Mouse (Mus musculus): ENCODE measurements at regions not wholly inside any gene's neighbourhood (a gene's known extent, or its start where the extent isn't known, plus 50 kb on each side); places are given as distances from the start of the nearest gene placed in this dataset.
A peak's percentile ranks its signal among the peaks of the same experiment; 100 is the strongest.

DNA sequence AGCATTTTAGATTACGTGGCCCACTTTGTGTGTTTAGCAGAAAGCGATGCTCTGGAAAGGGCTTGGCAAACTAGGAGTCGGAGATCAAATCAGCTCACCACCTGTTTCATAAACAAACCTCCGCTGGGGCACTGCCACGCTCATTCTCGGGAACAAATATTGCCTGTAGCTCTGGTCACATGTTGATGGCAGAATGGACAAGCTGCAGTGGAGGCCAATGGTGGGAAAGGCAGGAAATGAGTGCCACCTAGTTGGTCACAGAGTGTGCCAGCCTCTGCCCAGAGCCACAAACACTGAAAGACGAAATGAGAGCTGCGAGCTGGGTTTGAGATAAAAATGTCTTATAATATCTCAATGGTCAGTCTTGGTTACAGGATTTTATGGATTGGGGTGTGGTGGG is 259.2 kb upstream of the Csf3r start:
- DNase-seq (ENCODE audit: low read depth), result no peak

DNA sequence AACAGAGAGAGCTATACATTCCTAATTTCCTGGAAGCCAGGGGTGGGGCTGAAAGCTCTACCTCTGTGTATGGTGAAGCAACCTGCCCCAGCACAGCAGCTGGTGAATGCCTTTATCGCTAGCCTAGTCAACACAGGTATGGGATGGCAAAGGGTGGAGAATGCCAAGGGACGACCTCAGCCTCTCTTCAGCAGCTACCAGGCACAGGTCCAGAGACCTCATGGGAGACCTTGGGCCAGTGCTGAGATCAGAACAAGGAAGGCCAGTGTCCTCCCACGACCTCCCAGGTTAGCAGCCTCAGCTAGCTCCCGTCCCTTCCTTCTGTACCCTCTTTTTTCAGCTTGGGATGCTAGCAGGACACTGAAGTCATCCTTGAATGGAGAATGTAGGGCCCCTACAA is 247.2 kb upstream of the Csf3r start:
- no peak for DNase-seq (ENCODE audit: low read depth)

DNA sequence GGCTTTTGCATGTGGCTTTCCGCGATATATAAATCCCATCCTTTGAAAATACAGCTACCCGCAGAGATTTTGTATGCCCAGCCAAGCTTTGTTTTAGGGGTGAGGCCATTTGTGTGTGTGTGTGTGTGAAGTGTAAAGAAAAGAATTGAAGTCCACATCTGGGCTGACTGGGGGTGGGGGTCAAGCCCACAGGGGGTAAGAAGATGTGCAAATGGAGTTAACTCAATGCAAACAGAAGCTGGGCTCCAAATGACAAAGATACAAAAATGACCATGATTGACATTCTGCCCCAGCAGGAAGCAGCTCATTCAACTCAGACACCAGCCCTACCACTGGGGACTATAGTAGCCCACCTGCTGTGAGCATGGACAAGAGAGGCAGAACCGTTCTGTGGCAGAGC is 244.2 kb upstream of the Csf3r start:
- no peak for DNase-seq (ENCODE audit: low read depth)

DNA sequence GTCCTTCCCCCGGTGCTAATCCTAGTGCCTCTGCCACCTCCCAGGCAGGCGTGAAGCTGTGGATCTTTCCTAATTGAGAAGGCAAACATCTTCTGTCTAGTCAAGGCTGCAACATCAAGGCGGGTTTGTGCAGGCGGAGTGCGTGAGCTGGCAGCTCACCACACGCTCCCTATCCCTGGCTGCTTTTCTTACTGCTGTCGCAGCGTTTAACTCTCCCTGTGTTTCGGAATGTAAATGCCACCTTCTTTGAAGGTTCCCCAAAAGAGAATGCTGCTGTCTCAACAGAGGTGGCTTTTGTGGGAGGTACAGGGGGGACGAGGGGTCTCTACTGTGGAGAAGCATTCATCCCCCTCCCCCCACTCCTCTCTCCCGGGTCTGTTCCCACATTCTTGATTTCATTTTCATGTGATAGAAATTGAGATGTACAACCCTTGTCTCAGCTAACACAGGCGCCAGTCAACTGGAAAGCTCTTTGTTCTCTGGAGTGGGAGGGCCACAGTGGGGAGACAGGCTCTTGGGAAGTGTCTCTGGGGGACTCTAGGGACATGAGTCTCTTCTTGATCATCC is 243.3 kb upstream of the Csf3r start:
- no peak for DNase-seq (ENCODE audit: low read depth)

DNA sequence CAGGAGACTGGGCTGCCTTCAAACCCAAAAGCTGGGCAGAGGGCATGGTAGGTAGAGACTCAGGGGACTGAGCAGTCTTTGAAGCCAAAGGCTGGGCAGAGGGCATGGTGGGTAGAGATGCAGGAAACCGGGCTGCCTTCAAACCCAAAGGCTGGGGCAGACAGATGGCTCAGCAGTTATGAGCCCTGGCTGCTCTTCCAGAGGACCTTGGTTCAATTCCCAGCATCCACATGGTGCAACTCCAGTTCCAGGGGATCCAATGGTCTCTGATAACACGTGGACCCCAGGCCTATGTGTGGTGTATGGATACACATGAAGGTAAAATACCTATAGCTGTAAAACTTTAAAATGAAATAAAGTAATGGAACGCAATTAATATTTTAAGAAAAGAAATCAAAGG is 242.0 kb upstream of the Csf3r start:
- no peak for DNase-seq (ENCODE audit: low read depth)

DNA sequence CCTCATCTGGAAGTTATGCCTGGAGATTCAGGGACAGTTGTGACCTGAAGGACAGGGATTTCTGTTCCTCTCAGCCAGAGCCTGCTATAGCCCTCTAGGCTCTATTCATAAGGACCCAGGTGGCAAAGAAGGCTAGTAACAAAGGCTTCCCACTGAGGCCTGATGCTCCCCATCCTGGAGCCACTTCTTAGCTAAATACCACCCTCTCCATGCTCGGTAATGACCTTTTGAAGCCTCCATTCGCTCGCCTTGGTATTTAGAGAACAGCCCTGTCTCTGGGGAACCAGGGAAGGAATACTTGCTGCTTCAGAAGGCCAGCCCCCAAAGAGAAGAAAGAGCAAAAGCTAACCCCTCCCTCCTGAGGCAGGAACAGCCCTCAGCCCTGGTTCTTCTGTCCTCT is 238.3 kb upstream of the Csf3r start:
- DNase-seq (ENCODE audit: low read depth), result no peak

DNA sequence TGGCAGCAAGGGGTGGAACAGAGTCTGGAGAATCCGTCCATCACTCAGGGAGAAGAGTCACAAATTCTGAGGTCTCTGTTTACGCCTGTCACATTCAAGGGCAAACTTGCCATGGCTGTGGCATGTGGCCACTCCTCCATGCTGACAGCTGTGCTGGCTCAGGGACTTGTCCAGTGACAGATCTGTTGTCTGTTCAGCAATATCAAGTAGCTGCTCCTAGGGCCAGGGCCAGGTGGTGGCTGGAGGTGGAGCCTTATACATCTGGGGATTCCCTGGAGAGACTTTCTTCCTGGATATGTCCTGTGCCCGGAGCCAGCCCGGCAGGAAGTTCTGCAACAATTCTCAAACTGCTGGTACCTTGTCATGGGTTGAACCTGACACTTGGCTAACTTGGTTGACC is 229.7 kb upstream of the Csf3r start:
- no peak for DNase-seq (ENCODE audit: low read depth)

DNA sequence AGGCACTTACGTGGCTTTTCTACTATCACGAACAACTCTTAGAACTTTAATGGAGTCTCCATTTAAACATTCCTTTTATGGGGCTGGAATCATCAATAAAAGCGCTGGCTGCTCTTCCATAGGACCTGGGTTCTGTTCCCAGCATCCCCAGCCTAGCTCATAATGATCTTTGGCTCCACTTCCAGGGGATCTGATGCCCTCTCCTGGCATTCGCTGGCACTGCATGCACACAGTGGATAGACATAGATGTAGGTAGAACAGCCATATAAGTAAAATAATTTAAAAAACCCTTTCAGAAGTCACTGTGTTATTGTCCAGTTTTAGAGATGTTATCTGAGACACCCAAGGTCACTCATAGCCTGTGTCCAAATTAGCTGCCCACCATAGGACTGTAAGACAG is 216.4 kb upstream of the Csf3r start:
- no peak for DNase-seq (ENCODE audit: low read depth)

DNA sequence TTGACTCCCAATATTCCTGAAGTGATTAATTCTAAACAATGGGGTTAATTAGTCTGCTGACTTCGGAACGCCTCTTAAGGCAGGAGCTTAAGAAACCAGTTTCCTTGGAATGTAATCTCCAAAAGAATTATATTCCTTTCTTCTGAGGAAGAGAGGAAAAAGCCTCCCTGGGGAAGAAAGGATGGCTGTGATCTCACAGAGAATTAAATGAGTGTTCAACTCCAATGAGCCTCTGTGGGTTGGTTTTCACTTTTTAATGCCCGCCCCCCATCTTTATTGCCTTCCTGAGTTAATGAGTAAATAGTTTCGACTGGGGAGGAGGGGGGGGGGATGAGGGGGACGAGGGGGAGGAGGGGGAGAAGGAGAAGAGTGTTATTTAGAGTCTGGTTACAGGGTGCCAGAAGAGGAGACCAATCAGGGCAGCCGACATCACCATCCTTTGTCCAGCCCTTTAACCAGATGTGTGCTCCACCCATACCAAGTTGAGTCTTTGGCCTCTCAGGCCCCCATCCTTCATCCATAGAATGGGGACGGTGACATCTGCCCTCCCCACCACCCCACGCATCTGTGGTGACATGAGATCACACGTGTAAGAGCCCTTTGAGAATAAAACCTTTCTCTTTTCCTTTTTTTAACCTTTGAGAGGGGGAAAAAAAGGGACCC is 214.8 kb upstream of the Csf3r start:
- DNase-seq (ENCODE audit: low read depth), result no peak

DNA sequence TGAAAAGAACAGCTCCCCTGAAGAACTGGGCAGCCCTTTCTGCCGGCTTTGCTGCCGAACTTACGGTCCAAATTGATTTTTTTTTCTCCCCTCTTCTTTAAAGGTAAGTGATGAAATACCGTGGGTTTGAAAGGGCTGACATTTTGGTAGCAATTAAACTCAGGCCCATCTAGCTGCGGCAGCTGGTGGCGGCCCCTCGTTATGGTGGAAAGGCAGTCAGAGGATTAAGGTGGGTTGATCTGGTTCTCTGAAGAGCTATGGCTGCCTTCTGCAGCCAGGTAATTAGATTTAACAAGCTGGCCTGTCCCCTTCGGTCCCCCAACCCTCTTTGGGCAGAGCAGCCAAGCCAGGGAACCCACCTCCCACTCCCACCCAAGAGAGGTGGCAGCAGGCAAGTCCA is 214.1 kb upstream of the Csf3r start:
- DNase-seq (ENCODE audit: low read depth), result no peak

DNA sequence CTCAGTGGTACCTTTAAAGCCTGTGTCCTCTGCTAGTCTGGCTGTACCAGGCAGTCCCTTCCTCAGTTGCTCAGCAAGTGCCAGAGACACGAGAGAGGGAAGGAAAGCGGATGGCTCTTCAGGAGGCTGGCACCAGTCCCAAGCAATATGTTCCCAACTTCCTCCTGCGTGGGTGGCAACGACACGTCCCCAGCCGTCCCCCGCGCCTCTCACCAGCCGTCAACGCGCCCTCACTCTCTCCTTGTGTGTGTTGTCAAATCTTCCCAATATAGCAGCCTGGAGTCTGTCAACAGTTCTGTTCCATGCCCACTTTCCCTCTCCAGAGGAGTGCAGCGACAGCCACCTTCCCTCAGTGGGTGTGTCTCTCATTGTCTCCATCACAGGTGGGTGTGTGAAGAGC is 210.0 kb upstream of the Csf3r start:
- no peak for DNase-seq (ENCODE audit: low read depth)

DNA sequence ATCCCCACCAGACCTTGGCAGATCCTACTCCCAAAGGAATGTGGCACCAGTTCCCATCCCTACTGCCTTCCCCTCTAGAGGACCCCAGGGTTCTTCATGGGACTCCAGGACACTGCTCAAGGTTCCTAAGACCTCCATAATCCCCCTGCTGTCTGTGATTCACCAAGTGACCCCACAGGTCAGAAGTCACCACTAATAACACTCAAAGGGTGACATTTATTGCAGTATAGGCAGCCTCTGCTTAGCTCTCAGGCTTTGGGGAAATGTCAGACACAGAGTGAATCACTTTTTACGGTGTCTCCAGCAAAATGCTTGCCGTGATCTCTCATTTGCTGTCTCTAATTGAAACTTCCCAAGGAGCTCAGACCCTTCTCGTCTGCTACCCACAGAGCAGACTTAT is 209.1 kb upstream of the Csf3r start:
- DNase-seq (ENCODE audit: low read depth), result no peak

DNA sequence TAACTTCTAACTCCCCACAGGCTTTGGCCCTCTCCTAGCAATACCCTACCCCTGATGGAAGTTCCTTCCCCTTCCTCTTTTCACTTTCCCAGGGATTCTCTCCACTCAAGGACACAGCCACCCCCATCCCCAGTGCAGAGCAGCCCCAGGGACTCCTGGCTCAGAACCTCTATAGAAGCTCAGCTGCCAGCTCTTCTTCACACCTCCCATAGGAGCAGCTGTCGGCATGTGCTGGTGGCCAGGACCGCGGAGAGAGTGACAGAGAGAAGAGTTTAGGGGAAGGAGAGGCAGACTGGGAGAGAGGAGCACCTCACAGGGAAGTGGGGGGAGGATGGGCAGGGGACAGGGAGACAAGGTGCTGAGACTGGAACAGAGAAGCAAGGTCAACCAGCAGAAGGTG is 199.8 kb upstream of the Csf3r start:
- DNase-seq (ENCODE audit: low read depth), result no peak

DNA sequence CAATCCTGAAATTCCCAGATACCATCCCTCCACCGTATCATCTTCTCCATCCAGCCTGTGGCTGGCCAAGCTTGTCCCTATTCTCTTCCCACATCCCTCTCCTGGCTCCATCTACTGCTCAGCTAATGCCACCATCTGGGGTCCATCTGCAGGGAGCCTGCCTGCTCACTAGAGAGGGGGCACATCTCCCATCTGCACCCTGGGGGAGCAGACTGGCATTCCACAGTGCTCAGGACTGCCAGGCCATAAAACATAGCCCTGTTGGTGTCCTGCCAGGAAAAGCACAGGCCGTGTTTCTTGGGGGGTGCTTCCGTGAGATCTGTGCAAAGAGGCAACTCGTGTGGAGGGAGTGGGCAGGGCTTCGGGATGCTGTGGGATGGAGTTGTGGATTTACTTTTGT is 197.9 kb upstream of the Csf3r start:
- DNase-seq (ENCODE audit: low read depth), result no peak

DNA sequence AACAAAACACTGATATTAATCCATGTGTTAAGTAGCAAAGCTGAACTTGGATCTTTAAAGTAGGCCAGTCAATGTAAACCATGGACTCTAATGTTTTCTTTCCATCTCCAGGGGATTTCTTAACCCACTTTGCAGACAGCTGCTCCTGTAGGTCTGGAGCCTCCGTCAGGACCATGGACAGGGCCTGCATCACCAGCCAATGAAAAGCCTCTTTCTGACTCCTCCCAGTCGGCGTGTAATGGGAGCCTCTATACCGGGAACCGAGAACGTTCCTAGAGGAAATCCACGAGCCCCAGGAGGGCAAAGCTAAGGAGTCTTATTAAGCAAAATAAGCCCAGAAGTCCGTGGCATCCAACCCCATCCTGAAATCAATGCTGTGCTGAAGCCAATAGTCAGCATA is 189.1 kb upstream of the Csf3r start:
- peak; percentile 32 for DNase-seq (ENCODE audit: low read depth)

DNA sequence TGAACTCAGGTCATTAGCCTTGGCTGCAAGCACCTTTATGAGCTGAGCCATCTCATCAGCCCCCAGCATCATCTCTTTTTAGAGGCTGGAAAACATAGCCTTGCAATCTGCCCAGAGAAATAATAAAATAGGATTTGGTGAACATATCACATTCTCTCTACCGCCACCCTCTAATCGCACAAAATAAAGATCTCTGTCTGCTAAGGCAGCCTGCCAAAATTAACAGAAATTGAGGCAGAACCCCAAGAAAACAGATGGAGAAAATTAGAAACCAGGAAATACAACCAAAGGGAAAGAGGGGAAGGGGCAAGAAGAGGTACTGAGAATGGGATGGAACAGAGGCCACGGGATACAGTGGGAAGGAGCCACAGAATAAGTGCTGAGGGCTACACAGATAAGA is 176.8 kb upstream of the Csf3r start:
- DNase-seq (ENCODE audit: low read depth), result no peak

DNA sequence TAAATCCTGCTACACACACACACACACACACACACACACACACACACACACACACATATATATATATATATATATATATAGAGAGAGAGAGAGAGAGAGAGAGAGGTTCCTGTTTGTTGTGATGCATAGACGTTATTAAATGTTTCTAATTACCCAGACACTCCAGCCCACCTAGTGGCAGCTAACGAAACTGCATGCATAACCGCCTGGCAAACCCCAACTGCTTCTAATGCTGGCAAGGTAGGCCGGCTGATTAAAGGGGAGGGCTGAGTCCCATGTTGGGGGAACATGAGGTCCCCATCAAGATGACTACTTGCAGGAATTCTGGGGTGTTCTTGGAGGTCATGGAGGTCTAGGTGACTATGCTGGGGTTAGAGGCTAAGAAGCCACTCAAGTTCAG is 174.1 kb upstream of the Csf3r start:
- DNase-seq (ENCODE audit: low read depth), result peak; percentile 10

DNA sequence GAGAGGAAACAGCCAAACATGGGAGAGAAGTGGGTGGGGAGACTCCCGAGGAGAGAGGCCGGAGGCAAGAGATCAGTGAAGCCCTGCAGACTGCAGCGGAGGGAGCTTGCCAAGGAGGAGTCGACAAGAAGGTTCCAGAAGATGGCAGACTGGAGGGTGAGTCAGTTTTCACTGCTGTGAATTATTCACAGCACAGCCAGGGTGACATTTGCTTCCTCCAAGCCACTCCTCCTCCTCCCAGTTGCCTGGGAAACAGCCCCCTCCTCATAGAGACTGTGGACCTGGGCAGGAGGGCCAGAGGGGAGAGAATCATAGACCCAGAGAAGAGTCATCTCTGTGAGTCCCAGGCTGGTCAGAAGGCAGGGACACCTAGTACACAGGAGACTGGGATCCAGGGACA is 171.8 kb upstream of the Csf3r start:
- no peak for DNase-seq (ENCODE audit: low read depth)

DNA sequence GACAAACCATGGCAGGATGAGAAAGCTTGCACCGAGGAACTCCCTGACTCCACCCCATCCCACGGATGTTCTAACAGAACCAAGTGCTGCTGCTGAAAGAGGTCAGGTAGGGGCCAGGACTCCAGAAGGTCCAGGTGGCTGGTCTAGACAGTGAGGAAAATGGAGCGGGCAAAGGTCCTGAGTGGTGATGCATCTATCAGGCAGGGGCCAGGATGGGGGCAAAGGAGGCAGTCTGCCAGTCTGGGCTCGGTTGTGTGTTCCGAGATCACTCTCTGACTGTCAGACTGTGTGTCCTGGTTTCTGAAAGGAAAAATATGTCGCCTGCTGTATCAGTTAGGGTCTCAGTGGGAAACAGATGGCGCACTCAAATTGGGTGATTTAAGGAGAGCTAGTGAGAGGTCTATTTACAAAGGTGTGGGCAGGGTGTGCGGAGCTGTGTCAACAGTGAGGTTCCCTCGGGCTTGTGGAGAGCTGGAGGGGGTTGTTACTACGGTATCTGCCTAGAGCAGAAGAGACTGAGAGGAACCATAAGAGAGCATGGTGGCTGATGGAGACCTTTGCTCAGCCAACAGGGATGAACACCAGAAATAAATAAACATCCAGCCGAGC is 168.3 kb upstream of the Csf3r start:
- DNase-seq (ENCODE audit: low read depth), result no peak

DNA sequence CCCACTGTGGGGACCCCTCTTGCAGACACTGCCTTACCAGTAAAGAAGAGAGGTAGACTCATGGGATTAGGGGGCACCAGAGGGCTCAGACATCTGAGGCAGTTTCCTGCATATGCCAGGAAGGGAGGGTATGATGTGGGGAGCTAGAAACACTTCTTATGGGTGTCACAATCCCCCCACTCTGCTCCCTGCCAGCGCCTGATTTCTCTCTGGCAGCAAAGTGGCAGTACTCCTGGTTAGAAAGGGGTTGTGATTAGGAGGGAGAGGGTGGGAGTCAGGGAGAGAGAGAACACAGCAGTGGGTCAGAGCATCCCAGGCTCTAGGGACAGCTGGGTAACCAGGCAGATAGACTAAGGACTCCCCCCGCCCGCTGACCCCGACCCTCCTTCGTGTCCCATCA is 167.6 kb upstream of the Csf3r start:
- DNase-seq (ENCODE audit: low read depth), result no peak

DNA sequence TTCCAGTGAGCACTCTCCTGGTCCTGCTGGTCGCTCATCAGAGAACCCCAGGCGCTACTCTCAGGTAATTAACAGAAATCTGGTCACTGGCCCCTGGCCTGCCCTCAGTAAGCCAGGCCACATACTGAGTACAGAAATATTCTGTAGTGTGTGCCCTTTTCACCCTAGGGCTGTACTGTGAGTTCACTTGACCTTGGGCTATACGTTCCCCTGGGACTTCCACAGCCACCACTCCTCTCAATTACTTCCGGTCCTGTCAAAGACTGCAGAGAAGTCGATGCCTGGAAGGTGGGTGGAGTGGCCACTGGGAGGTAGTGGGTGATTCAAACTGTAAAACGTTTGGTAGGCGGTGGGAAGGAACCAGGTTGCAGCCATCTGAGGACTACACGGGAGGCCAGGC is 159.3 kb upstream of the Csf3r start:
- DNase-seq (ENCODE audit: low read depth), result no peak

DNA sequence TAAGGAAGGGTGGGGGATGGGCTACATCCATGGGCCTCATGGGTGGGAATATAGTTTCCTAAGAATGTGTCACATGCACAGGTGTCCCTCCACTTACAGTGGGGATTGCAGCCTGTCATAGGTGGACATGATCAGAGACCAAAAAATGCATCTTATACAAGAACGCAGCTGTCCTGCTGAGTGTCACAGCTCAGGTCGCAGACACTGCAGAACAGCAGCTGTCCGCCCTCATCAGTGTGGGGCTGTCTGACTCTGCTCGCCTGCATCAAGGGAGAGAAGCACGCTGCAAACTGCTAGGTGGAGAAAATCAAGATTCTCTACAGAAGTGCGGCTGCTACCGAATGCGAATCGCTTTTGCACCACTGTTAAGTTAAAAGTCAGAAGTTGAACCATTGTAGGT is 158.6 kb upstream of the Csf3r start:
- no peak for DNase-seq (ENCODE audit: low read depth)

DNA sequence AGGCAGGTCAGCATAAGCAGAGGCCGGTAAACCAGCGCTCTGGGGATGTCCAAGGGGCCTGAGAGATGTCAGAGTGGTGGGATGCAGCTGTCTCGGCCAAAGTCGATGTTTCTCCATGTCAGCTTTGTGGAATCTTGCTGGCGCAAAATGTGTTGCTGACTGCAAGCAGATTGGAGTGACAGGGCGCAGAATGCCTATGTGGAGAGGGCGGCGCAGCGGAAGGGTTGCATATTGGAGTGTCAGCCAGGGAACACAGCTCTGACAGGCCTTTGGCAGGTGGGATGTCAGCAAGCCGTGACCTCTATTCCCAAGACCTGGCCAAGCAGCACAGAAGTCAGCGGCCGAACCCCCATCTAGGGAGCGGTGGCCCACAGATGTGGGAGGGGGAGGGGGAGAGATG is 153.1 kb upstream of the Csf3r start:
- DNase-seq (ENCODE audit: low read depth), result no peak

DNA sequence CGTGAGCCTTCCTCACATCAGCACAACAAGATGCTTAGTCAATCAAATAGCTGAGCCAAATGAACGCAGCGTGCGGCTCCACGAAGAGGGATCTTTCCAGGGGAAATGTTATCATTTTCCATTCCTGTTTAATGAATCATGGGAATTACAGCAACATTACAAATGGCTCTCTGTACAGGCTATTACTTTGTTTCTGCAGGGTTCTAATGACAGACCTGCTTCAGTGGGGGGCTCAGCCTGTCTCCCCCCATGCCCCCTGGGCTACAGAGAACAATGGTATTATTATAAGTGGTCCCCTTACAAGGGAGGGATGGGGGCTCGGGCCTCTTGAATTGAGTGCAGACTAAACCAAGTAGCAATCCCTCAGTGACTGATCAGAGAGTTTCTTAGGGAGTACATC is 144.3 kb upstream of the Csf3r start:
- no peak for DNase-seq (ENCODE audit: low read depth)

Measured in c-Kit-positive CD71-positive TER-119-negative erythroid progenitor cells, embryonic 14.5 days (primary cell).